Mouse (Mus musculus) embryo, embryonic 11 days (tissue): Measurements from ENCODE around the gene Tmem255b.

Experiments
- DNase-seq: peaks from one replicate; pipeline ENCODE4 v3.0.0-alpha.2; 2015

Tmem255b gene

DNA sequence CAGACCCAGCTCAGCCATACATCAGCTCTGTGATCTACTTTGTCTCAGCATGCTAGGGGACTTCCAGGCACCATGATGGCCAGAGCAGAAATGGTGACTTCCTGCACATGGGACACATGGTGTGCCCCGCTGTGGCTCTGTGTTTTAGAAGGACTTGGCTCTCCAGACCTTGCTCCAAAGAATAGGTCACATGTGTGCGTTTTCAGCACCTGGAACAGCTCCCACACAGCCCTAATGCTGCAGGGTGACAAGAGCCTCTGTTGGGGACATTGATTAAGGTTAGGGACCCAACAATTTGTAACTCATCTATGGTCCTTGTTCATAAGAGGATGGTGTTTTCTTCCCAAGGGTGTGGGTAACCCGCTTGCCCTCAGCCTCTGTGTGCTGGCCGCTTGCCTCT, 13.2 kb downstream of the Tmem255b start:
- DNase-seq, result peak; percentile 66

GRCm38 (mm10) chr8:13451747-13452277, 16.8 kb downstream of the Tmem255b start:
- no peak for DNase-seq

DNA sequence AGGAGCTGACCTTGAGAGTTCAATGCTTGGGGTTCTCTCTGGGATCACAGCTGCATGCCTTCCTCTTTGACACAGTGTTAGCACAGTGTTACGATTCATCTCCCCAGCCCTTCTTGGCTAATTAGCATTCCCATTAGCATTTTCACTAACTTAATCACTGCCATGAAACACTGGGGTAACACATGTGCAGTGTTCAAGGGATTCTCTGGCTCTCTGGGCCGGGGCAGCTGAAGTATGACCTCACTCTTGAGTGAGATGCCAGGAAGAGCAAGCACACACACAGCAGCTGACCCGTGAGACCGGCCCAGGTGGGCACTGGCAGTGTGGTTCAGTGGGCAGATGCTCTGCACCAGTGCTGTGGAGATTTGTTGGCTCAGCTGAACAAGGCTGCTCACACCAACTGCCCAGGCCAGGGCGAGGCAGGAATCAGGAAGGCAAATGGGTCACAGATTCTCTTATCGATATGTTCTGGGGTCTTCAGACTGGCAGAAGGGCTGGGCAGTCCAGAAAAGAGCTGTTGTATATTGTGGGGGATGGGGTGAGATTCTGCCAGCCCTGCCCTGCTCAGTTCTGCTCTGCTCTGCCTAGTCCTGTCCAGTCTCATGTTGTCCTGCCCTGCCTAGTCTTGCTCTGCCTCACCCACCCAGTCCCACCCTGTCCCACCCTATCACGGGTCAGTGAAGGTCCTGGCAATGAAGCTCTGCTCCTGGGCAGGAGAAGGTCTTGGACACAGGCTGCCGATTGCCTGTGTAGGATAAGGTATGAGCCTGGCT, 19.5 kb downstream of the Tmem255b start:
- peak; percentile 29 for DNase-seq

DNA sequence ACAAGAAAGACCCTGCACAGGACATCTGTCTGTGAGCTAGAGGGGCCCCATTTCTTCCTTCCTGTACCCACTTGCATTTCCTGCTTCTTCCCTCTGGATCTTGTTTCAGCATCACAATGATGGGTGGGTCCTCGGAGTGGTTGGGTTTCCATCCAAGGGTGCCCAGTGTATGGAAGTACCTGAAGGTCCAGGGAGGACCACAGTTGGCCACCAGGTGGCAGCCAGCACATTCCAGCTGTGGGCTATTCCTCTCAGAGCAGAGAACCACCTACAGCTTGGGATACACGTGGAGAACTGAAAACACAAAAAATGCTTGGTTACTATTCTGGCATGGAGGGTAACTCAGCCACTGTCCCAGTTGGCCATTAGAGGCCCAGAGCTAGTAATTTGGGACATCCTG, 20.3 kb downstream of the Tmem255b start:
- peak; percentile 48 for DNase-seq

DNA sequence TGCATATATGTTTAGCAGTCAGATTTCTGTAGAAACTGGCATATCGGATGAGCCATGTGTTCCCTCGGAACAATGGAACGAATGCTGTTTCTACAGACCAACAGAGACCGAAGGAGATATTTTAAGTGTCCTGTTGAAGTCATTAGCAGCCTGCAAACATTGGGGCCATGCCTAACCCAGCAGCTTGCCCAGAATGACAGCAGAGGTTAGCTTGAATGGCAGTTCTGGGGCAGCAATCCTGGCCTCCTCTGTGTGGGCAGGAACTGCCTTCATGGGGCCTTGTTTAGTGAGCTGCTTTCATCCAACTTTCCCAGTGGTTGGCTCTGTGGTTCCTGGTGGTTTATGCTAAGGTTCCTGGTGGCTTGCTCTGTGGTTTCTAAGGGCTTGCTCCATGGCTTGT, 24.4 kb downstream of the Tmem255b start:
- no peak for DNase-seq

GRCm38 (mm10) chr8:13461085-13461765, 26.2 kb downstream of the Tmem255b start:
- no peak for DNase-seq

DNA sequence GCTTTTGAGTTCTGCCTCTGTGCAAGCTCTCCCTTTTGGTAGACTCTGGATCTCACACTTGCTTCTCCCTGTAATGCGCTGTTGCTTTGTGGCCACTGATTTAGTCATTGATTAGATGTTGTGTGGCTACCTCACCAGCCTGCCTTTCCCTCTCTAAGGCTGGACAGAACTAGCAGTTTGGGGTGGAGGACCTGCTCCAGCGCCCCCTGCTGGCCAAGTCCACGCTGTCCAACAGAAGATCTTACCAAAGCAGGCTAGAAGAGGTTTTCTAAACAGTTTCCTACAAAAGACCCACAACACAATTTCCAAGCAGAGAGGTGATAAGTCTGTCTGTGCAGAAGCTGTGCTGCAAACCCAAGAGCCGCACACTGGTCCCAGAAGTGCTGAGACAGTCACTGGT, 26.9 kb downstream of the Tmem255b start:
- peak; percentile 74 for DNase-seq

- DNase-seq, result no peak
Measured at GRCm38 (mm10) chr8:13462392-13462791, 27.4 kb downstream of the Tmem255b start.

- DNase-seq, result peak; percentile 14
Measured at GRCm38 (mm10) chr8:13465324-13465723, 30.3 kb downstream of the Tmem255b start.

GRCm38 (mm10) chr8:13466989-13467388, 32.0 kb downstream of the Tmem255b start:
- DNase-seq, result peak; percentile 15

DNA sequence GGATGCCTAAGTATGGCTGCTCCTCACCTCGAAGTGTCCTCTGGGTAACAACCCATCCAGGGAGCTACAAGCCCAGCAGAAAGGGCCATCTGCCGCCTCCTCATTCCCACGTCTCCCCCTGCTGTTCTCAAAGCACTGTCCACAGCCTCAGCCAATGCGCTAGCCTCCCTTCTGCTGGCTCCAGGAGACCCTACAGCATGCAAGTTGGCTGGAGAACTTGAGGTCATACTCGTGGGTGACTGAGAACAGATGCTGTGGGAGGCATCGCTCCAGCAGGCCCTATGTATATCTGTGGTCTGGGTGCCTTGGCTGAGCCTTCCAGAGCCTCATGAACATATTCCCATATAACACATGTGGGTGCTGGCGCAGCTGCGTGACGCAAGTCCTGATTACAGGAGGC, 33.7 kb downstream of the Tmem255b start:
- DNase-seq, result no peak

DNA sequence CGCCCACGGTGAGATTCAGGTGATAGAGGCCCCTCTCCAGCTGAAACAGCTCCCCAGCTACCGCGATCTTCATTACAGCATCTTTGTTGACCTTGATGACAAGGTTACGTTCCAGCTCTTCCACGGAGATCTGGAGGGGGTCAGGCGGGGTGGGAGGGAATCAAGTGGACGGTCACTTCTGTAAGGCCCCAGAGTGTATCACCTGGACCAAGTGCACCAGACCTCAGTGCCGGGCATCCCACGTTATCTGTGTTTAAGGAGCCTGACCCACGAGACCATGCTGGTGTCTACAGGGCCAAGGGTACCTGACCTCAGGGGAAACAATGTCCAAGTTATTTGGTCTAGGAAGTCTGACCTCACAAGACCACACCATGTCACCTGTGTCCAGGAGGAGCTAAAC, 36.5 kb downstream of the Tmem255b start:
- DNase-seq, result no peak

DNA sequence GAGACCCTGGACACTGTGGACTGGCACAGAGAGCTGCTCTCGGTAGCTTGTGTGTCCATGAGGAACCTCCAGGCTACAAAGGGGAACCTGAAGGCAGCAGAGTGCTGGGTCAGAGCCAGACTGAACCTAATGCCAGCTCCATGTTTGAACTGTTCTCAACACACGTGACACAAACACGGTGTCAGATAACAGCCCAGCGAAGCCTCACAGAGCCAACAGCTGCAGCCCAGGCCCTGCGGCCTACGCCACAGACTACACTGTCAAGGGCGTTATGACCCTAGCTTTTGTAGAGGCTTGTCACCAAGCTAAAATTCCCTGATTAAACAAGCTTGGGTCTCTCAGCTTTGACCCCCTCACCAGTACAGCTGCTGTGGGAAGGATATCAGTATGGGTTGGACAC, 37.3 kb downstream of the Tmem255b start:
- peak; percentile 42 for DNase-seq

DNA sequence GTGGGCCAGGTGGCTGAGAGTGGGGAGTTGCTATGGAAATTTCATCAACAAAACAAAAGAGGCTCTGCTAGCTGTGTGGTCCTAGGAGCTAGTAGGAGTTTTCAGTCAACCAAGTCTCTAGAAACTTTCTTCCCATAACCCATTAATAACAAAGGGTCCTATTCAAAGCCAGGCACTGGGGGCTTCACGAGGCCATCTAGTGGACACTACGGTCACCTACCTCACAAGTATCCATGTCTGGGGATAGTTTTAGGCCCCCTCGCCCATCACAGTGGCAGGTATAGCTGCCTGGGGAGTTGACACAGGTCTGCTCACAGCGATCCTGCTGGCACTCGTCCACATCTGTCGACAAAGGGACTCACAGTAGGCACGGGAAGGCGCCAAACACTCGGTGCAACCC, 40.9 kb downstream of the Tmem255b start:
- DNase-seq, result peak; percentile 17

DNA sequence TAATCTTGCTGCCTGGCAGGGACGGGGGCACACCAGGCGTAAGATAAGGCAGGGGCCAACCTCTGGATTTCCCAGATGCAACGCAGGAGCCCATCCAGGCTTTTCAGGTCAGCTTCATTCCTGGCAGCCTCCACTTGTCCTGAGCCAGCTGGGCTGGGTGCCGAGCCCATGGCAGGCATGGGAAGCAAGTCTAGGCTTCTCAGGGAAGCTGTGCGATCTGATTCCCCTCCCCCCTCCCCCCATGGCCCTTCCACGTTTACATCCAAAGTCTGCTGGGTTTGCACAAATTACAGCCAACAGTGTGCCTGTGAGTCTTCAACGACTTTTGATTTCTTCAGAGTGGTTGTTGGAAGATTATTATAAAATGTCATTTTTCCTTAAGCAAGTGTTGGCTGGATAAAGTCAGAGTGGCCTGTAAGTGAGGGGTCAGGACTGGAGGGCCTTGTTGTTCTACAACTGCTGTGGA, 46.1 kb downstream of the Tmem255b start:
- DNase-seq, result no peak

DNA sequence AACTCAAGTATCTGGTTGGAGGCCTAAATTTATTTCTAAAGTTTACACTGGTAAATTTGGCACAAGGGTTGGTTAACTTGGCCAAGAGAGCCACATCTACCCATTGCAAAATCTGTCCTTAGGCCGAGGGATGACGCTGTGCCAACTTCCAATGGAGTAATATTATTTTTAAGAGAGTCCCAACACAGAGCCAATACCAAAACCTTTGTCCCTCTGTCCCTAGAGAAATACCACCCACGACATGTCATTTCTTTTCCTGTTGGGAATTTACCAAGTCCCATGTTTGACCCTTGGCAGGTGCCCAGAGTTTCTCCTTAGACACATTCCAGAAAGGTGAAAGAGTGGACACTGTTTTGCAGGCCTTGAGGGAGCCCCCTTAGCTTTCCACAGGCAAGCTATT, 46.6 kb downstream of the Tmem255b start:
- no peak for DNase-seq

DNA sequence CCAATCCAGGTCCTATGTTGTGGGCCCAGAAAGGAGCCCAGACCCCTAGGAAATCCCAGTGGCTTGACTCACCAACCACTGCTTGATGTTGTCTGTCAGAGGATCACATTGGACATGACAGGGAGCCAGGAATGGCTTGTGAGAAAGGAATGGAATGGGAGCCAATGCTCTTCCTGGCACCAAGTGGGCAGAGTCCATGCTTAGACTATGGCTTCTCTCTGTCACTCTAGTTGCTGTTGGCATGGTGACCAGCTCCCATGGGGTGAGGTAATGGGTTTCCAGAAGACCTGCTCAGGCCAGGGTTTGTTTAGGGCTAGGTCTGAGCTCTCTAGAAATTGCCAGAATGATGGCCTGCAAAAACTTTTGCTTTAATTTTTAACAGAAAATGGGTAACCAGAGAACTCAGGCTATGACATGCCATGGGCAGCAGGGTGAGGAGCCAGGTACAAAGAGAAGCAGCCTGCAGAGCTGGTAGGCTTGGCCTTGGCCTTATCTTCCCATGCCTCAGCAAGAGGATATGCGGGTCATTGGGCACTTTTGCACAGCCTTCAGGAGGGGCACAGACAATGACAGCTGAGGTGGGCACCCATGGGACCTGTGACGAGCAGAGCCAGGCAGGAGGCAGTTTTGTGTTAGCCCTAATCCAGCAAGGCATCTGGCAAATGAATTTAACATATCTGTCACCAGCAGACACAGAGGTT, 47.3 kb downstream of the Tmem255b start:
- no peak for DNase-seq

DNA sequence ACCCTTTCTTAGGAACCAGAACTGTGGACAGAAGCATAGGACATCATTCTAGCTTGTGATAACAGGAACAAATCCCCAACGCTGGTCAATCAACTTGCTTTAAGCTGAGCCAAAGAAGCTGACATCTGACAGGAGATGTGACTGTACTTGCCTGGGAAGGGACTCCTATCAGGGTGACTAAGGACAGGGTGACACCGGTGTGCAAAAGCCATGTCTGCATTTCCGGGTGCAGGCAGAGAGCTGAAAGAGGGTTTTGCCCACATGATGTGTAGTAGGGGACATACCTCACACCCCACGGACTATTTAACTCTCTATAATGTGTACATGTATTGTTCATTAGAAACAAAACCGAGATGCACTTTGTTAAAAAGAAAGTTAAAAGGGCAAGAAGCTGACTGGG, 48.2 kb downstream of the Tmem255b start:
- no peak for DNase-seq

DNA sequence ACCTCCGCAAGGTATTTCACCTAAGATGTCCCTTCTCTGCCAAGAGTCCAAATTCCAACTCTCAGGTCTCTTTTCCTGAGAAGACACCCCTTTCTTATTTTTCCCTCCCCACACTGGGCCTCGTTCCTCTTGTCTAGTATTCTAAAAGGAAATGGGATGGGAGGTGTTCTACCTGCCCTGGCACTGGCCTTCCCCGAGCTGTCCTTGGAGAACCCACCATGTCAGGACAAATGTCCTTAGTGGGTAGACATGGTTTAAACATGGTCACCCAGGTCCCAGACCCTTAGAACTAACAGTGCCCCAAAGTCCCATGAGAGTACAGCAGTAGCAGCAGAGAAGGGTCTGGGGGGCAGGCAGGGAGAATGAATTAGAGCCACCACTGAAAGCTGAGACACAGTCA, 54.4 kb downstream of the Tmem255b start:
- no peak for DNase-seq

DNA sequence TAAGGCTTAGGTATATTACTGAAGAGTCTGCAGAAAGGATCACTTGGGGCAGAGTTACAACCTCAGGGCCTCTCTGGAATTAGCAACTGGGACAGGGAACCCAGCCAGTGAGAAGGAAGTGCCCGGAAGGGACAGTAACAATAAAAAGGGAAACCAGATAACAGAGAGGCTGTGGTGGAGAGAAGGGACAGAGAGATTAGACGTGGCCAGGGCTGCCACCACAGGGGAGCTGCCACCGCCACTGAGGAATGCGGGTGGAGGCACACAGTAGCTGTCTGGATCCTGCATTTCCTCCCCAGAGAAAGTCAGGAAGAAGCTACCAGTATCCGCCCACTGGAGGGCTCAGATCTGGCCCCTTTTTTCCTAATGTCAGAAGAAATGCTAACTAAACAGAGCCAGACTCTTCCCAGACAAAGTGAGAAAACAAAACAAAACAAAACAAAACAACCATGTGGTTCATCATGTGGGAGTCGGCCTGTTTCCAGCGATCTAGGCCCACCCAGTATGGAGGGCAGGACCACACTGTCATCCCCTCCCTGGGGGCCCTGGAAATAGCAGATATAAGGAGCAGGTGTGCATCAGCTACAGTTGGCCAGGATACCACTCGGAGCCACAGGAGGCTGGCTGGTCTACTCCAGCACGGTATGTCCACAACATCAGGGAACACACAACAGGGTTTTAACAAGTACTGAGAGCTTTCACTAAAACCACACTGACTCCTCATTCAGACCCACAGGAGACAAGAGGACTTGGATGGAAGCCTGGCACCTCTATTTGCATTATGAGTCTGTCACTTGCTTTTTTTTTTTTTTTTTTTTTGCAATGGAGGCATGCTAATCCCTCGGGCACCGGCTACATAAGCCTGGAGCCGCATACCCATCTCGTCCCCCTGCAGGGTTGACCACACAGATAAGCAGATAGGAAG, 55.3 kb downstream of the Tmem255b start:
- DNase-seq, result no peak

- no peak for DNase-seq
Measured at GRCm38 (mm10) chr8:13491491-13492010, 56.6 kb downstream of the Tmem255b start.
